Mouse (Mus musculus) heart, postnatal 0 days (tissue): ENCODE data around the gene D430041D05Rik.

ENCODE experiments used
- CTCF ChIP-seq: IDR thresholded peaks from 2 replicates; pipeline ENCODE4 v1.5.1; 2016; ENCODE audit warnings: antibody characterized with exemption, control low read depth, low read depth
- EP300 ChIP-seq: IDR thresholded peaks from 2 replicates; pipeline ENCODE4 v1.6.1; 2016; ENCODE audit warnings: antibody characterized with exemption, low read depth

DNA sequence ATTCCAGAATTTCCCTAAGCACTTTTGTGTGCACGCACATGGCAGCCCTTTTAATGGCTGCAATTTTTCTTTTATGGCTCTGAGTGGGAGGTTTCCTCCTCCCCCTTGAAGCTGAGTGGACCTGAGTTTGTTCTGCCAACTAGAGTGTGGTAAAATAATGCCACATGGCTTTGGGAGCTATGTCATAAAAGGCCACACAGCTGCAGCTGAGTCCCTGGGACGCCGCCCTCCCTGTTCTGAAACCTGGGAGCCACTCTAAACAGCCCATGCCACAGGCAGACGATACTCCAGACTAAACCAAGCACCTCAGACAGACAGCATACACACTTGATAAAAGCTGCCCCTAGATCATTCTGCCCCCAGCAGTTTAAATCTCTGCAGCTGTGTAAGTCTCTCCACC, 143.8 kb downstream of the D430041D05Rik start:
- TF ChIP-seq CTCF (no peak), EP300 (no peak)
